Mouse (Mus musculus) granulocyte monocyte progenitor cell, adult 5-6 weeks (primary cell): ENCODE results near the gene Tmem87b. TPM values are rescaled to one million over a fixed set of nuclear protein-coding genes. Genes with fewer than 3 reads are reported as not detected.

Experiments
- ATAC-seq: replicated peaks from 2 replicates; pipeline ENCODE4 v1.8.0; 2016; ENCODE audit warnings: mild to moderate bottlenecking, moderate TSS enrichment, inconsistent platforms; ENCODE audit not compliant: poor library complexity, severe bottlenecking
- total RNA-seq, 2 experiments: library from RNA; stranded (forward) in 1 of 2; stranded (reverse) in 1 of 2; fragments of 200-712, 200-1000 nt in 1 of 2; fragments of >200 nt in 1 of 2; fragmentation: Nextera tagmentation in 1 of 2; gene quantifications; 2 replicates each; pipeline ENCODE4 v1.2.3; 2014 to 2017

Gene Tmem87b
- 11.7 and 18.5 TPM in 2 replicates for total RNA-seq (2014; fragmentation: Nextera tagmentation)
- total RNA-seq (2017), result 17.7 and 20.8 TPM in 2 replicates

DNA sequence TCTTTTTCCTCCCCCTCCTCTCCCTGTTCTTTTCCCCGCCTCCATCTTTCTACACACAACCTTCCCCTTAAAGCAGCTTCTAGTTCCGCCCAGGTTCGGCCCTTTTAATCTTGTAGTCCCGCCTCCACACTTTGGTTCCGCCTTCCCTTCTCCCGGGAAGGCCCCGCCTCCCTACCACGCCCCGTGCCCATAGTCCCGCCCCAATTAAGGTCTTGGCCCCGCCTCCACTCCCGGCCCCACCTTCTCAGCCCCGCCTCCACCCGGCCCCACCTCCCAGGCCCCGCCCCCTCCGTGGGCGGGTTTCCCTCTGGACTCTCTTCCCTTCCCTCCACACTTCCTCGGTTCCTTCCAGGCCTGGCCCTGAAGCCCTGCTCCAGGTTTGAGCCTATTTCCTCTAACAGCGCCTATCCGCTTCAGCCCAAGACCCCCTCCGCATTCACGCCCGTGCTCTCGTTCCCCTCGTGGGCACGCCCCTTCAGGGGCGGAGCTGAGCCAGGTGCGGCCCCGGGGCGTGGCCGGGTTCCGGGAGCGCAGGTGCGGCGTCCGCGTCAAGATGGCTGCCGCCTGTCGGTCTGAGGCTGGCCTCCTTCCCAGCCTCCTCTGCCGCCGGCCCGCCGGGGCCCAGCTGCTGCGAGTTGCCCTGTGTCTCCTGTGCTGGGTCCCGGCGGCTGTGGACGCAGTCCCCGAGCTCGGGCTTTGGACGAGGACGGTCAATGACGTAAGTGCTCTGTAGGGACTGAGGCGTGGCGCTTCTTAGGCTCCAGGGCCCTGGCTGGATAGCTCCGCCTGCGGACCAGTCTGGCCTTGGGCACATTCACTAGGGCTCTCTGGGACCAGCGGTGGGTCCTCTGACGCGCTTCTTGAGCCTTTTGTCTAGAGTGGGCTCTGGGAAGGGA, at the start of gene Tmem87b:
Tmem87b (plus strand) TSS at position 333 of the 896 bp plus-strand sequence.
- peak; percentile 82 for ATAC-seq

- ATAC-seq, result no peak
Measured at GRCm38 (mm10) chr2:128768545-128769247, 49.2 kb upstream of the Tmem87b start.

DNA sequence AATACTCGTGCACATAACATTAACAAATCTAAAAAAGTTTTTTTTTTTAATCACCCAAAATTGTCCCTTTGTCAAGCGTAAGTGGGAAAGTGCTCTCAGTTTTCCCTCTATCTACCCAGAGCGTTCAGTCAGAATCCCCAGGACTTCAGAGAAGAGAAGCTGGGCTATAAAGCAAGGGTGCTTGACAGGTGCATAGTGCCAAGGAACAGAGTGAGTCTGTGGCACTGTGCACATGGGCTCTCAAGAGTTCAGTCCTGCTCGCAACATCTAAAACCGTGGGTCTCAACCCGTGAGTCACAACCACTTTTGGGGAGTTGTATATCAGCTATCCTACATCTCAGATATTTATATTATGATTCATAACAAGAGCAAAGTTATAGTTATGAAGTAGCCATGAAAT, 47.4 kb upstream of the Tmem87b start:
- ATAC-seq, result no peak

- ATAC-seq, result peak; percentile 76
Measured at GRCm38 (mm10) chr2:128771048-128771447, 46.9 kb upstream of the Tmem87b start.

DNA sequence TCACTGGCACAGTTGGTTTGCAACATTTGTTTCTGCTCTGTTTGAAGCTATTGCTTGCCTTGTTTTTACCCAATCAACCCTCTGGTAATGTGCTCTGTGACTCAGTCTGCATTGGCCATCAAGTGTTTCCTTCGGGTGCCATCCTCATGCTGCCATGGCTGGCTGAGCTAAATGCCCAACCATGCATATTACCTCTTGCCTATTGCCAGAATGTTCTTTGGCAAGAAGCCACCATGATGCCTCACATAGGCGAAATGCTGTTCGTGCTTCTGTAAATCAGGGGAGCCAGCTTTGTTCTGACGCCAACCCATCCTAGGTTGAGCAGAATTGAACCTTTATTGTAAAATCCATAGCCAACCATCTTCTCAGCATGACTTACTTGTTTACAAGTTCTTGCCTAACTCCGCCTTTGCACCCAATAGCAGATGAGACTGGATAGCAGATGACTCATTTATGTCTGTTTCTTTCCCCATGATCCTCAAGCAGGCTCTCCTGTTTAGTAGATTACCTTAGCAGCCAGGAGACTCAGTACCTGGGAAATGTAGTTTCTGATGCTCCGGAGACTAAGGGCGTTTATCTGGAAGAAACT, 46.1 kb upstream of the Tmem87b start:
- ATAC-seq, result no peak

DNA sequence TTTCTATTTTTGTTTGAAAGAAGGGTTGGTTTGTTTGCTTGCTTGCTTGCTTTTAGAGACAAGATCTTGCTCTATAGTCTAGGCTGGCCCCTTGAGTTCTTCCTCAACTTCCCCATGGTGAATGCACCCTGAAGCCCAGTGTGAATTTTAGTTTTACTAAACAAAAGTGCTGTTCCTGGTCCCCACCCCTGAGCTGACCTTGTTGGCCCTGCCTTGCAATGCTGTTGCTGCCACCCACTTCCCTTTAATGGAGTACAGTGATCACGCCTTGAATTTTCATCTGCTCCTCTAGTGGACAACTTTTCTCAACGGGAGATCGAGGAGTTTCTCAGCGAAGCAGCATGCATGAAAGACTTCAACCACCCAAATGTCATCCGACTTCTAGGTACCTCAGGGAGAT, 35.7 kb upstream of the Tmem87b start:
- ATAC-seq, result peak; percentile 50

DNA sequence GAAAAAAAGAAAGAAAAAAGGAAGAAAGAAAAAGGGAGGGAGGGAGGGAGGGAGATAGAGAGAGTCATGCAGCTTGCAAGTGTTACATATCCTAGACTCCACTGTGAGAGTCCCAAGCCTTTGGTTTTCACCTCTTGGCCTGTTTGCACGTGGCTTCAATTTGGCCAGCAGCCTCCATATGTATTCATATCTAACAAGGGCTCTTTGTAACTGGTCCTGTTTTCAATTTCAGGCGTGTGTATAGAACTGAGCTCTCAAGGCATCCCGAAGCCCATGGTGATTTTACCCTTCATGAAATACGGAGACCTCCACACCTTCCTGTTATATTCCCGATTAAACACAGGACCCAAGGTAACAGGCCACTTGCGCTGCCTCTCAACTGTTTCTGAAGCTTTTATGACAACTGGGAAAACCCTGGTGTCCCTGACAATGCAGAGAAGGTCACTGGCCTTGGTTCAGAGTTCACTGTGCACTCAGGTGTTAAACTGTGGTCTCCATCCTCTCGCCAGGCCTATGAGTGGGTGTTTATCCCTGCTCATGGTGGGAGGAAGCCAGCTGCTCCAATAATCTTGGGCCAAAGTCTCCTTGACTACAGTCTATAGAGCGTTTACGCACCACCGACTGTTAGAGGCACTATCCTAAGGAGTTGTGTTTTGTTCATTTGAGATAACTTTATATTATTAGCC, 34.1 kb upstream of the Tmem87b start:
- ATAC-seq, result no peak

DNA sequence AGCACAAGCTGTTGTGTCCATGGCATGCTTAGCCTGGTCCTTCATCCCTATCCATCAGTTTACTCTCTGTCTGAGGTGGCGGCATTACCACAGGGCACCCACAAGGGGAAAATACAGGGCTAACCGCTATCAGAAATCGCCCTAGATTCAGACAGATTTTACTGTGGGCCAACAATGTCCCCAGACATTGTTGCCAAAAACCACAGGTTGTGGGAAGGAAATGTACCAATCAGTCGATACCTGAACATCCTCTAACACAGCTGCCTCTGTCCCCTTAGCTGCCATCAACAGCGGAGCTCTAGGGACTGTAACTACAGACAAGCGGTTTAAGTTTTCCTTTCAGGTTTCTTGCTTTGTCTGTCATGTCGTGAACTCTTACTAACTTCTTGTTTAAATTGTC, 33.1 kb upstream of the Tmem87b start:
- peak; percentile 22 for ATAC-seq

- no peak for ATAC-seq
Measured at GRCm38 (mm10) chr2:128786341-128786740, 31.6 kb upstream of the Tmem87b start.

- ATAC-seq, result 0 out of 2 replicates have a peak, but pooled peaks have one; percentile 9
Measured at GRCm38 (mm10) chr2:128786795-128787194, 31.1 kb upstream of the Tmem87b start.

GRCm38 (mm10) chr2:128787805-128788204, 30.1 kb upstream of the Tmem87b start:
- peak; percentile 37; the same call in 1 of the 2 replicates for ATAC-seq

DNA sequence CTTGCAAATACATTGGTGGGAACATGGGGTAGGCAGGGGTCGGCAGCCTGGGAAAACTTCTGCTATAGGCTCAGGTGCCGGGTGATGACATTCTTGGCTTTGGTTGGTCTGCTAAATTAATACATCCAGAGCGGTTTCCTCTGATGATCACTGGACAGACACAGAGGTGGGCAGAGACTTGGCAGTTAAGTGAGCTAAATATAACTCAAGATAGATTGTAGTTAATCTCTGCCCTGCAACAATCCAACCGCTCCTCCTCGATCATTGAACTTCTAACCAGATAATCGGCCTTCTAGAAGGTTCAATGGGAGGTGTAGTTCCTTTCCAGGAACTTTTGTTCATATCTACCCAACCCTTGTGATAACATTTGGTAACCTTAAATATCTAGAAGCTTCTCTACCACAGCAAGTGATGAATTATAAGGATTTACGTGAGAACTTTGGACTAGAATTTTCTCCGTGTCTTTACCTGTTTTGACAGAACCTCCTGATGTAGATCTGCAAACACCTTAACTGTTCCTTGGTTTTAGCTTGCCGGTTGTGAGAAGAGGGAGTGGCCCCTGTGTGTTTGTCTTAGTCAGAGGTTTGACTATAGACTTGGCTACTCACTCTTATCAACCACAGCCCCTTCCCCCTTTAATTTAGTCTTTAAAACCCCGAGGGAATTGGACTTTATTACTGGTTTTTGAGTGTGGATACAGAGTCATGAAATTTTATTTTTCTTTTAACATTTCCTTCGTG, 26.9 kb upstream of the Tmem87b start:
- no peak for ATAC-seq

- no peak for ATAC-seq
Measured at GRCm38 (mm10) chr2:128793958-128794357, 24.0 kb upstream of the Tmem87b start.

GRCm38 (mm10) chr2:128796463-128796862, 21.5 kb upstream of the Tmem87b start:
- ATAC-seq, result peak; percentile 84

DNA sequence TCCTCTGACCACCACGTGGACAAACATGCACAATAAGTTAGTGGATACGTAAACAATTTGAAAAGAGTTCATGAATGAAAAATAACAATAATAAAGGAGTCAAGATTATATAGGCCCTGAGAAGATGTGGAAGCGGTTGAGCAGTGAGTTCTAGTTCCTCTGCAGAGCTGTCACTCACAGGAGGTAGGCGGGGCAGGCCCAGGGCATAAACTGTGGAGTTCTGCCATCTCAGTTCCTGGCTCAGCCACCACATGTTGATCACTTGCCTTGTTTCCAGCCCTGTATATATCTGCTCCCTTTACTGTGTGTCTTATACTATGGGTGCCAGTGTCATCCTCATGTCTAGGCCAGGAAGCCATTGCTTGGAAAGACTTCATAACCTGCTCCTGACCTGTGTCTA, 14.5 kb upstream of the Tmem87b start:
- no peak for ATAC-seq

DNA sequence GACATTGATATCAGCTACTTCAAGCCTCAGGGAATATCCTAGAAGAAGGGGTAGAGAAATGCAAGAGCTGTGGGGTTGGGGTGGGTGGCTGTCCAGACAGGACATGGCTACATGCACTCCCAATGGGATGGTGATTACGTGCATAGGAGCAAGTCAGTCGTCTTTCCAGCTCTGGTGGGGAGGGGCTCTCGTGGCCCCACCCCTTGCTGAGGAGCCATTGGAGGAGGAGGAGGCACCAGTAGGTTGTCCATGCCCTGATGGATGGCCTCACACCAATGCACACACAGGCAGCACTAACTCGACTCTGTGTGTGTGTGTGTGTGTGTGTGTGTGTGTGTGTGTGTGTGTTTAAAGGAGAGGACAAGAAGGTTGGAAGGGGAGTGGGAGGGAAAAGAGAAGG, 12.6 kb upstream of the Tmem87b start:
- ATAC-seq, result no peak

- ATAC-seq, result peak; percentile 96
Measured at GRCm38 (mm10) chr2:128806561-128806960, 11.4 kb upstream of the Tmem87b start.

GRCm38 (mm10) chr2:128812761-128813160, 5.2 kb upstream of the Tmem87b start:
- ATAC-seq, result no peak

- no peak for ATAC-seq
Measured at GRCm38 (mm10) chr2:128816311-128816710, 1.6 kb upstream of the Tmem87b start.

- no peak for ATAC-seq
Measured at GRCm38 (mm10) chr2:128816916-128817315, 1.0 kb upstream of the Tmem87b start.
